Mouse (Mus musculus) myocyte (in vitro differentiated cells): ENCODE results near the gene Kcnk10.

Experiments used
- CEBPB ChIP-seq: IDR thresholded peaks from 2 replicates; pipeline ENCODE4 v1.6.1; 2011; ENCODE audit warnings: mild to moderate bottlenecking, moderate library complexity; ENCODE audit not compliant: poor library complexity, insufficient read depth, severe bottlenecking
- E2F4 ChIP-seq: IDR thresholded peaks from one replicate; pipeline ENCODE4 v1.6.1; 2011; ENCODE audit warnings: mild to moderate bottlenecking, control low read depth, moderate library complexity; ENCODE audit not compliant: insufficient read depth
- MAX ChIP-seq: IDR thresholded peaks from one replicate; pipeline ENCODE4 v1.6.1; 2011; ENCODE audit warnings: low read depth, mild to moderate bottlenecking, control low read depth
- MYOD1 ChIP-seq, 3 experiments: IDR thresholded peaks; one replicate each; pipeline ENCODE4 v1.6.1; 2011; ENCODE audit warnings: control low read depth in 2 of 3, low read depth in 2 of 3, mild to moderate bottlenecking in 2 of 3, moderate library complexity in 1 of 3; ENCODE audit not compliant: insufficient read length in 2 of 3, control insufficient read depth in 1 of 3
- MYOG ChIP-seq, 3 experiments: IDR thresholded peaks; one replicate each; pipeline ENCODE4 v1.6.1; 2011; ENCODE audit warnings: control low read depth in 2 of 3, low read depth in 2 of 3, mild to moderate bottlenecking in 2 of 3; ENCODE audit not compliant: insufficient read length in 2 of 3, control insufficient read depth in 1 of 3, insufficient read depth in 1 of 3
- POLR2A ChIP-seq: IDR thresholded peaks from one replicate; pipeline ENCODE4 v1.6.1; 2011; ENCODE audit warnings: low read depth, mild to moderate bottlenecking, control low read depth, moderate library complexity; ENCODE audit not compliant: insufficient read length
- POLR2AphosphoS2 ChIP-seq: IDR thresholded peaks from one replicate; pipeline ENCODE4 v1.6.1; 2011; ENCODE audit warnings: low read depth, control low read depth; ENCODE audit not compliant: insufficient read length
- REST ChIP-seq: IDR thresholded peaks from one replicate; pipeline ENCODE4 v1.6.1; 2011; ENCODE audit warnings: mild to moderate bottlenecking, control low read depth, moderate library complexity; ENCODE audit not compliant: insufficient read depth, insufficient read length
- SRF ChIP-seq: IDR thresholded peaks from one replicate; pipeline ENCODE4 v1.6.1; 2011; ENCODE audit warnings: low read depth; ENCODE audit not compliant: control insufficient read depth, insufficient read length
- TCF12 ChIP-seq: IDR thresholded peaks from one replicate; pipeline ENCODE4 v1.6.1; 2011; ENCODE audit warnings: mild to moderate bottlenecking, control low read depth; ENCODE audit not compliant: poor library complexity, insufficient read depth, severe bottlenecking
- TCF3 ChIP-seq: IDR thresholded peaks from one replicate; pipeline ENCODE4 v1.6.1; 2011; ENCODE audit warnings: low read depth, control low read depth; ENCODE audit not compliant: insufficient read length
- USF1 ChIP-seq: IDR thresholded peaks from one replicate; pipeline ENCODE4 v1.6.1; 2011; ENCODE audit warnings: low read depth, mild to moderate bottlenecking, control low read depth, moderate library complexity

- TF ChIP-seq POLR2A (no peak), MYOG (IDR thresholded peaks at IDR 0.05; ENCODE audit: control insufficient read depth in 1 of 3, insufficient read depth in 1 of 3, insufficient read length in 2 of 3, low read depth in 2 of 3) (no peak), MAX (no peak), MYOD1 (IDR thresholded peaks at IDR 0.05; ENCODE audit: control insufficient read depth in 1 of 3, insufficient read length in 2 of 3, low read depth in 2 of 3) (no peak), TCF3 (no peak), USF1 (no peak), POLR2AphosphoS2 (no peak), CEBPB (no peak), TCF12 (no peak), E2F4 (no peak), REST (no peak), SRF (no peak)
Measured at GRCm38 (mm10) chr12:98567877-98568276, 10.2 kb downstream of the Kcnk10 start.
